Mouse (Mus musculus): ENCODE measurements at regions not wholly inside any gene's neighbourhood (a gene's known extent, or its start where the extent isn't known, plus 50 kb on each side); places are given as distances from the start of the nearest gene placed in this dataset.

- no peak for DNase-seq
Observed at GRCm38 (mm10) chr4:125350056-125350455, 140.4 kb upstream of the Grik3 start.

DNA sequence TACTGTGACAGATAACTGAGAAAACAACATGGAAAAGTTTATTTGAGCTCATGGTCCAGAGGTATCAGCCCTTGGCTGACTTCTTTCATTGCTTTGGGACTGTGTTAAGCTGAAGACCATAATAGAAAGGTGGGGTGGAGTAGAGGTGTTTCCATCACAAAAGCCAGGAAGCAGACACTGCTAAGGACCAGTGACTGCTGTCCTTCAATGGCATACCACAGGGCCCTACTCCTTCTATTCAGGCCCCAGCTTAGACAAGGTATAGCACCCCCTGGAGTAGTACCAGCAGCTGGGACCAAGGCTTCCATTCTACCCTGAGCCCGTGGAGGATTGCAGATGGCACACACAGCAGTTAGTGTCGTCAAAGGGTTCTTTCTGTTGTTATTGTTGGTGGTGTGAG lies 151.4 kb upstream of the Grik3 start:
- DNase-seq = no peak

- peak; percentile 71 to 75 for DNase-seq
Observed at GRCm38 (mm10) chr4:125328806-125329205, 161.7 kb upstream of the Grik3 start.

DNA sequence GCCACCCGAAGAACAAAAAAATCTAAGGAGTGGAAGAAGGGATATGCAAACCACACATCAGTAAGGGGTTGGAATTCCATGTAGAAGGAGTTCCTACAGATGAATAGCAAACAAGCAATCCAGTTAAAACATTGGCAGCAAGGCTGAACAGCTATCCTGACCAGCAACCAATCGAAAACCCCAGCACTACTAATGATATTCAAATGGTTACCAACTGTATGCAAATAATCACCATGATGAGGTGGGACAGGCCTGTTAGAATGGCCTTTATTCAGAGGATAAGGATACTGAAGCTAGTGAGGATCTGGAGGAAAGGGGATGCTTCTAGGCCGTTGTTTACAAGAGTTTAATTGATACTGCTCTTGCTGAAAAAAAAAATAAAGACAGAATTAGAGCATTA lies 166.0 kb upstream of the Grik3 start:
- no peak for DNase-seq

- no peak for DNase-seq
Observed at GRCm38 (mm10) chr4:125319343-125319742, 171.2 kb upstream of the Grik3 start.

GRCm38 (mm10) chr4:125318293-125318692 lies 172.2 kb upstream of the Grik3 start:
- DNase-seq = no peak

GRCm38 (mm10) chr4:125316876-125317275 lies 173.6 kb upstream of the Grik3 start:
- no peak for DNase-seq

- DNase-seq = no peak
Observed at GRCm38 (mm10) chr4:125315818-125316217, 174.7 kb upstream of the Grik3 start.

DNA sequence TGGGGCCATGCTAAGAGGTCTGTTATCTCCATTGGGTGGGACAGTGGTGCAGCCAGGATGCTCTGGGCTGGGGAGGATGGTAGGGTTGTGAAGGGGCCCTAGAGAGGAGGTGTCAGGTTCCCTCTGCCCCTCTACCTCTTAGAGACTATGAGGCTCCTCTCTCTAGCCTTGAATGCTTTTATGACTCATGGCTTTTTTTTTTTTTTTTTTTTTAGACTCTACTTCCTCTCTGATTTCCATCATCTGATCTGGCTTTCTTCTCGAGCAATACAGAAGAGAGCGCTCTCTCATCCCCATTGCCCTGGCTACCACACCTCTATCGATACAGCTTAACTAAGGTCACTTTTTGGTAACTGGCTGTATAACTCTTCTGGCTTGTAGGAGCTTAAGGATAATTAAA lies 176.6 kb upstream of the Grik3 start:
- DNase-seq = no peak

GRCm38 (mm10) chr4:125313252-125313651 lies 177.2 kb upstream of the Grik3 start:
- DNase-seq = no peak

DNA sequence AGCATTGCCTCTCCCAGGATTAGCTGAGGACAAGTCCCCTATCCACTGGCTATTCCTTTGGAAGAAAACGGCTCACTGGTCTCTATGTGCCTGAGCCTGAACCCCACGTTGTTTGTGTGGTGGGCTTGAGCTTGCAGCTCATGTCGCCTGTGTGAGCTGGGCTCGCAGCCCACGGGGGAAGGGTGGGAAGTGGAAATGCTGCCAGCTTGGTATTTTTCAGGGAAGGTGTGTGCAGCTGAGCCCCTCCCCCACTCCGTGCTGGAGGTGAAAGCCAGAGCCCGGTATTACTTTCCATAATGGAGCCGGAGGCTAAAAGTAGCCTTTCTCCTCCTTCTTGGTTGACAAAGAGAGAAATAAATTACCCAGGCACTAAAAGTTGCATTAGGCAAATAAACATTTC lies 180.5 kb upstream of the Zc3h12a start:
- DNase-seq = no peak

DNA sequence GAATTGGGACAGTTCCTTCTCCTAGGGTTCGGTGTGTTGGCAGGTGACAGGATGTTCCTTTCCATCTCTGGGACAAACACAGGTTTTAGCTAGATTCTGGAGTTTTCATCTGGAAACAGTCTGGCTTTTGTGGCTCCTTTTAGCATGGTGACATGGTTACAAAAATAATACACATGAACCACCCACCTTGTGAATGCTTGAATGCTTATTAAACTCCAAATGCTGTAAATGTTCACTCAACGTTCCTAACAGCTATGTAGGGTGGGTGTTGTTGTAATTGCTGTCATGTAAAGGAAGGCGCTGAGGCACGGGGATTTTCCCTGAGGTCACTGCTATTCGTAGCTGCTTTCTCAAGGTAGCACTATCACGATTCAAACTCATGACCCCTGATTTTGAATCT lies 178.1 kb upstream of the Zc3h12a start:
- no peak for DNase-seq

GRCm38 (mm10) chr4:125302660-125303059 lies 175.0 kb upstream of the Zc3h12a start:
- DNase-seq = no peak

DNA sequence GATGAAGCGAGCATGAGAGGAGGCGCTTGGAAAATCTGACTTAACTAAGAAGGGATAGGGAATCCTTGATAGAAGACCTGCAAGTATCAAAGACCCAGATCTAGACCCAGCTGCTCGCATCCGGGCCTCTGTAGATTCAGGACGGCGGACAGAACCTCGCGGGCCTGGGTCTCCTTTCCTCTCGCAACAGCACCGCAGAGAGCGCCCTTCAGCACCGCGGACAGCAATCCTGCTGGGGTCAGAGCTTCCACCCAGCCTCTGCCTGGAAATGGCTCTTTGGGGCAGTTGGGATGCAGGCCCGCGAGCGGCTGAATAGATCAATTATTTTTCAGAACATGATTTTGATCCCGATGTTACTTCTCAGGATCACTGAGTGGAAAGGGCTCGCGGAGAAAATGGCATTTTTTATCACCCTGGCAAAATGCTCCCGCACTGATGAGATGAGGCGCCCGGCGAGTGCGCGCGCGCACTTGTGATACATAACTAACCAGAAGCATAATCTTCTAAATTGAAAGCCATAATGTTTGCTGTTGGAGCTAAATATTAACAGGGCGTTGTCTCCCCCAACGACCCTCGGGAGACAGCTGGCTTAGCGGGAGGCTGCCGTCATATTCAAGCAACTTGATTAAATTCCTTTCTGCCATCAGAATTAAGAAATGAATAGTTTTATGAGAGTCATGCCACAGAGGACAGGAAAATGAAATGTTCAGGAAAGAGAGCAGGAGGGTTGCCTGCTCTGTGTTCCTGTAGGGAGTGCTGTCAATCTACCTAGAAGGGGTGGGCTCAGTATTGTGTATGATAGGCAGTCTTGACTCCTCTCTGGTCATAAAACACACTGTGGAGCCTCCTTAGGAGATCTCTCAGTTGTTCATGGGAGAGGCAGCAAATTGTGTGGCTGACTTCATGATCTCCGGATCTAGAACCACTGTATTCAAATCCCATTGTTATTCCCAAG lies 173.1 kb upstream of the Zc3h12a start:
- peak; percentile 96 to 97 for DNase-seq

GRCm38 (mm10) chr4:125290761-125291160 lies 163.1 kb upstream of the Zc3h12a start:
- DNase-seq = no peak

DNA sequence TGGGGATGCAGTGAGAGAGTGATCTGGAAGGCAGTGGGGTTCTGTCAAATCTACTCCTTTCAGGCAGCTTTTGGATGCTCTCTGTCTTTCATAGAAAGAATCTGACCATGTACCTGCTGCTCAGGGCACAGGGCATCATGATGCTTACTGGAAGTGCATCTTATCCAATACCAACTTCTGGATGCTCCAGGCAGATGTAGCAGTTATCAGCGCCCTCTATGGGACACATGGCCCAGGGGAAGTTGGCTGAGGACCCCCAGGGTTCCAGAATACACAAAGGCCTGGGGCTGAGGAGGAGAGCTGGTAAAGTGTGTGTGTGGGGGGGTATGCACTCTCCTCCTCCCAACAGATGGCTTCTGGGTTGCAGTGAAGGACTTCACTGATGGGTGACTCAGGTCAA lies 162.1 kb upstream of the Zc3h12a start:
- no peak for DNase-seq

- no peak for DNase-seq
Observed at GRCm38 (mm10) chr4:125289031-125289449, 161.4 kb upstream of the Zc3h12a start.

- no peak for DNase-seq
Observed at GRCm38 (mm10) chr4:125282974-125283319, 155.3 kb upstream of the Zc3h12a start.

- DNase-seq = peak; percentile 54 to 63
Observed at GRCm38 (mm10) chr4:125282154-125282973, 154.7 kb upstream of the Zc3h12a start.

GRCm38 (mm10) chr4:125279165-125279564 lies 151.5 kb upstream of the Zc3h12a start:
- DNase-seq = peak in 1 of 2 experiments; percentile 10

- DNase-seq = no peak
Observed at GRCm38 (mm10) chr4:125276861-125277260, 149.2 kb upstream of the Zc3h12a start.

DNA sequence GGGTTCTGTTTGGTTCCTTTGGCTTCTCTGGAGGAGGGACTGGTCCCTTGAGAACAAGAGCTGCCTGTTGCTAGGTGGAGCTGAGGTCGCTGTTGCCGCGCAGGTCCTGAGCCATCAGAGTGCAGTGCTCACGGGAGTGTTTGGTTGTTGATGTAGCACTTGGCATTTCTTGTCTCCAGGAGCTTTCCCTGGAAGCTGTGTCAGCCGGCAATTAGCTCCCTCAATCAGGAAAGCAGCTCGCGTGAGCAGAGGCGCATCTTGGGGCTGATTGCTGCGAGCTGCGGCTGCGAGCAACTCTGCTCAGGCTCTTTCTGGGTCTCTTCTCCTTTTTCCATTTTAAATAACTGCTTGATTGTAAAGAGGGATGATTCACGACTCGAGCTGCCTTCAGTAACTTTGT lies 147.6 kb upstream of the Zc3h12a start:
- DNase-seq = no peak

DNA sequence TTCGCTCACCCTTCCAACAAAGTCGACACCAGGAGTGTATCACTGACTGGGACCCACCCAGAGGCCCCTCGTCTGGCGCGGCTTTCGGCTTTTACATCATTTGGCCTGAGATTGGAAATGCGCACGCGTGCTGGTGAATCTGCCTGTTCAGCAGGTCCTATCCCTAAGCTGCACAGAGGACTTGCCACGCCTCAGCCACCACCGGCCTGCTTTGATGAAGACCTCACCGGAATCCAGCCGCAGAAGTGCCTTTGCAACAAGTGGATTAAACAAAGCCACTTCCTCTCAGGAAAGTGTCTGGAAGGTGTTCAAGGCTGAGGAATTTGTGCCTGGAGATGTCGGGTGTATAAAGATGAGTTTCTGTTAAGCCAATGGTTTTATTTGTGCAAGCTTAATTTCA lies 143.3 kb upstream of the Zc3h12a start:
- DNase-seq = no peak

DNA sequence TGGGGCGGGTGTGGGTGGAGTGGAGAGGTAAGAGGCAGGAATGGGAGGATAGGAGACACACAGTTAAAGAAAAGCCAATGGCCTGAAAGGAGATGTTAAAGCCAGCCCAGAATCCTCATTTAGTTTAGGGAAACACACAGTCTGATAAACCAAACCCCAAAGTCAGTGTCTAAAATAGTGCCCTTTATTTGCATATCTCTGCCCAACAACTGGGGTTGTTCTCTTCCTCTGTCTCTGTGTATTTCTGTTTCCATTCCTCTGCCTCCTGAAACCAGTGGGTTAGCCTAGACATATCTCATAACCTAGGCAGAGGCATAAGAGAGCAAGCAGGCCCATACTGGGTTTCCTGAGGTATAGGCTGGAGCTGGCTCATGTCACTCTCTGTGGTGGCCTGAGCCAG lies 138.6 kb upstream of the Zc3h12a start:
- DNase-seq = no peak
